8 mouse cellular contexts compared by ENCODE assay signal in genomic region chr2:149679822-149680459, GRCm38 (mm10).
A peak's percentile ranks its signal among the peaks of the same experiment; 100 is the strongest.
DNase-seq lines count a peak whose midpoint lies in the region; ATAC-seq and TF ChIP-seq lines count a peak whose summit lies in the region.
"Had no signal": no experiment of that assay in that cellular context is flagged by ENCODE, and none has a peak within 500 bp of the region (broad histone marks: within the 10 kb centered on the region; RNA-seq: fewer than 3 reads in every experiment).

No protein-coding gene starts in this region.

- no peak overlapping the region for H3K9ac ChIP-seq in heart, postnatal 0 days (replicated peaks; ENCODE audit: low read depth, low read length)
- H3K9ac ChIP-seq in lung, postnatal 0 days (replicated peaks; ENCODE audit: low read depth), result no peak overlapping the region
- H3K9ac ChIP-seq: embryonic facial prominence, embryonic 13.5 days had no signal

- TF ChIP-seq CTCF in heart, postnatal 0 days (IDR thresholded peaks at IDR 0.05; ENCODE audit: low read depth), result no peak
- no peak for TF ChIP-seq CTCF in lung, postnatal 0 days (IDR thresholded peaks at IDR 0.05)

- TF ChIP-seq EP300 in heart, postnatal 0 days (IDR thresholded peaks at IDR 0.05; ENCODE audit: low read depth), result no peak
- TF ChIP-seq EP300 in lung, postnatal 0 days (IDR thresholded peaks at IDR 0.05), result no peak

- no peaks in the 10 kb centered on the region for H3K9me3 ChIP-seq in heart, postnatal 0 days (replicated peaks; ENCODE audit: control insufficient read depth, low read length)
- no peaks in the 10 kb centered on the region for H3K9me3 ChIP-seq in lung, postnatal 0 days (ENCODE audit: low read length)
- H3K9me3 ChIP-seq: embryonic facial prominence, embryonic 13.5 days had no signal

- H3K4me3 ChIP-seq in heart, postnatal 0 days (ENCODE audit: low read depth, low read length), result no peak overlapping the region
- H3K4me3 ChIP-seq in lung, postnatal 0 days (ENCODE audit: low read depth, low read length), result no peak overlapping the region
- H3K4me3 ChIP-seq: embryonic facial prominence, embryonic 13.5 days had no signal

- H3K27ac ChIP-seq in heart, postnatal 0 days (ENCODE audit: low read depth), result peak overlapping the region; percentile 30
- H3K27ac ChIP-seq in lung, postnatal 0 days (ENCODE audit: low read length), result no peak overlapping the region
- H3K27ac ChIP-seq: embryonic facial prominence, embryonic 13.5 days had no signal

- no peak overlapping the region for H3K4me2 ChIP-seq in heart, postnatal 0 days (ENCODE audit: low read depth, low read length)
- no peak overlapping the region for H3K4me2 ChIP-seq in lung, postnatal 0 days (replicated peaks; ENCODE audit: low read depth, low read length)
- H3K4me2 ChIP-seq: embryonic facial prominence, embryonic 13.5 days had no signal

- no peaks in the 10 kb centered on the region for H3K27me3 ChIP-seq in heart, postnatal 0 days (ENCODE audit: control insufficient read depth, insufficient read depth, low read length)
- H3K27me3 ChIP-seq in lung, postnatal 0 days (replicated peaks; ENCODE audit: insufficient read depth, low read length), result no peaks in the 10 kb centered on the region
- H3K27me3 ChIP-seq: embryonic facial prominence, embryonic 13.5 days had no signal

- 69% methylated on average over 2 of the region's 2 CpGs for whole genome bisulfite sequencing in heart, postnatal 0 days
- 55% methylated on average over 2 of the region's 2 CpGs for WGBS in lung, postnatal 0 days

- peaks cover 17% of the 10 kb centered on the region for H3K4me1 ChIP-seq in heart, postnatal 0 days (ENCODE audit: control insufficient read depth, insufficient read depth)
- no peaks in the 10 kb centered on the region for H3K4me1 ChIP-seq in lung, postnatal 0 days (ENCODE audit: insufficient read depth, low read depth, low read length)
- H3K4me1 ChIP-seq: embryonic facial prominence, embryonic 13.5 days had no signal

- peak; percentile 36; the same call in 1 of the 2 replicates for ATAC-seq in heart, postnatal 0 days (ENCODE audit: insufficient read depth, low read depth)
- ATAC-seq in lung, postnatal 0 days, result peak; percentile 68

- DNase-seq in left cerebral cortex, adult 18-20 months (ENCODE audit: low spot score in 2 of 2), result peak; percentile 9 to 11
- no peak for DNase-seq in left cerebral cortex, adult 8-10 months (ENCODE audit: low spot score in 2 of 2)
- DNase-seq in cerebellum, postnatal 14 days, result peak; percentile 23 to 42
- DNase-seq in heart, postnatal 0 days (ENCODE audit: low spot score), result peak; percentile 30
- peak; percentile 72 for DNase-seq in lung, postnatal 0 days (ENCODE audit: low spot score)
- DNase-seq in thymus, postnatal 25 days, result no peak
- DNase-seq in adrenal gland, postnatal 36 days, result no peak

- H3K36me3 ChIP-seq in heart, postnatal 0 days (replicated peaks; ENCODE audit: control insufficient read depth, insufficient read depth, low read length), result no peaks in the 10 kb centered on the region
- no peaks in the 10 kb centered on the region for H3K36me3 ChIP-seq in lung, postnatal 0 days (ENCODE audit: insufficient read depth, low read length)
- H3K36me3 ChIP-seq: embryonic facial prominence, embryonic 13.5 days had no signal

Comparison
In these comparisons a context has a peak if more than half of its experiments do, and no peak if none do; other contexts are left out.
1. DNase-seq: peak in left cerebral cortex, adult 18-20 months (2 of 2), cerebellum, postnatal 14 days (2 of 2), heart, postnatal 0 days (single experiment) and lung, postnatal 0 days (single experiment); none in left cerebral cortex, adult 8-10 months (0 of 2), thymus, postnatal 25 days (single experiment) and adrenal gland, postnatal 36 days (0 of 2).